Mouse (Mus musculus): ENCODE data around the gene Slc31a1. TPM values are rescaled to one million over a fixed set of nuclear protein-coding genes. Genes with fewer than 3 reads are reported as not detected.

The Slc31a1 gene
- 34.6 and 35.0 TPM in 2 replicates for polyA plus RNA-seq (2015; fragmentation: Nextera tagmentation; extraction: Ambion mirVana)

GRCm38 (mm10) chr4:62360088-62360804 is at the start of gene Slc31a1, which contains the start of gene Fkbp15:
Gene Slc31a1 (plus strand): TSS chr4:62360727.
Gene Fkbp15 (minus strand): TSS chr4:62360548.
- H3K9ac ChIP-seq, result peak within 1 kb of the TSS; percentile 85
- peak within 1 kb of the TSS; percentile 84 for H3K27ac ChIP-seq (replicated peaks)
- peak within 1 kb of the TSS; percentile 87 for H3K4me2 ChIP-seq
- H3K27me3 ChIP-seq, result no peaks in the 10 kb centered on the region
- WGBS, result under 1% methylated on average over 48 of the region's 51 CpGs
- H3K36me3 ChIP-seq, result no peaks in the 10 kb centered on the region
- H3K4me3 ChIP-seq, result peak within 1 kb of the TSS; percentile 79
- peaks cover 30% of the 10 kb centered on the region for H3K4me1 ChIP-seq (replicated peaks)
- peak; percentile 100 for ATAC-seq (ENCODE audit: low read depth)
- no peaks in the 10 kb centered on the region for H3K9me3 ChIP-seq

- no peak for ATAC-seq (ENCODE audit: low read depth)
- no peaks in the 10 kb centered on the region for H3K4me1 ChIP-seq (replicated peaks)
- no peak overlapping the region for H3K9ac ChIP-seq
- H3K4me3 ChIP-seq, result no peak overlapping the region
- H3K4me2 ChIP-seq, result no peak overlapping the region
- H3K36me3 ChIP-seq, result peaks cover 62% of the 10 kb centered on the region
- H3K27ac ChIP-seq (replicated peaks), result no peak overlapping the region
- no peaks in the 10 kb centered on the region for H3K9me3 ChIP-seq
- no peaks in the 10 kb centered on the region for H3K27me3 ChIP-seq
- 95% methylated on average over 2 of the region's 2 CpGs for WGBS
Measured at GRCm38 (mm10) chr4:62312821-62313220, 47.7 kb upstream of the Slc31a1 start.

GRCm38 (mm10) chr4:62313641-62314211 is 46.8 kb upstream of the Slc31a1 start:
- Histone ChIP-seq H3K4me3 (no peak overlapping the region), H3K9me3 (no peaks in the 10 kb centered on the region), H3K4me2 (no peak overlapping the region), H3K4me1 (replicated peaks) (no peaks in the 10 kb centered on the region), H3K27ac (replicated peaks) (no peak overlapping the region), H3K36me3 (peaks cover 62% of the 10 kb centered on the region), H3K27me3 (no peaks in the 10 kb centered on the region), H3K9ac (no peak overlapping the region)
- no peak for ATAC-seq (ENCODE audit: low read depth)
- WGBS, result 90% methylated on average over 9 of the region's 9 CpGs

- WGBS, result 76% methylated on average over 3 of the region's 3 CpGs
- H3K36me3 ChIP-seq, result peaks cover 69% of the 10 kb centered on the region
Measured at GRCm38 (mm10) chr4:62314516-62314915, 46.0 kb upstream of the Slc31a1 start.

DNA sequence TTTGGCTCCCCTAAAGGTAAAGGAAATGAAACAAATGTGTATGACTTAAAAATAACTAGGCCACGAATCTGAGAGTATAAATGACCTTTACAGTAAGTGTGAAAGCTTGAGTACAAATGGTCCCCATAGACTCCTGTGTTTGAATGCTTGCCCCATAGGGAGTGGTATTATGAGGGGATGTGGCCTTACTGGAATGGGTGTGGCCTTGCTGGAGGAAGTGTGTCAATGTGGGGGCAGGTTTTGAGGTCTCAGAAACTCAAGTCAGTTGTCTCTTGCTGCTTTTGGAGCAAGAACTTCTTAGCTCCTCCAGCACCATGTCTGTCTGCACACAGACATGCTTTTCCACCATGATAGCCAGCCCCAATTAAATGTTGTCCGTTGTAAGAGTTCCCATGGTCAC is 44.1 kb upstream of the Slc31a1 start:
- Histone ChIP-seq H3K9me3 (no peaks in the 10 kb centered on the region), H3K4me3 (no peak overlapping the region), H3K4me2 (no peak overlapping the region), H3K27me3 (no peaks in the 10 kb centered on the region), H3K4me1 (replicated peaks) (no peaks in the 10 kb centered on the region), H3K36me3 (peaks cover 82% of the 10 kb centered on the region), H3K27ac (replicated peaks) (no peak overlapping the region), H3K9ac (no peak overlapping the region)
- WGBS, result 78% methylated on average over 2 of the region's 2 CpGs
- no peak for ATAC-seq (ENCODE audit: low read depth)

More at GRCm38 (mm10) chr4:62314516-62314915, 46.0 kb upstream of the Slc31a1 start:
- Histone ChIP-seq H3K4me2 (no peak overlapping the region), H3K9ac (no peak overlapping the region), H3K4me1 (replicated peaks) (no peaks in the 10 kb centered on the region), H3K27ac (replicated peaks) (no peak overlapping the region), H3K4me3 (no peak overlapping the region), H3K27me3 (no peaks in the 10 kb centered on the region), H3K9me3 (no peaks in the 10 kb centered on the region)
- no peak for ATAC-seq (ENCODE audit: low read depth)

GRCm38 (mm10) chr4:62318294-62318693 is 42.2 kb upstream of the Slc31a1 start:
- no peak overlapping the region for H3K4me2 ChIP-seq
- no peaks in the 10 kb centered on the region for H3K4me1 ChIP-seq (replicated peaks)
- 63% methylated on average over 1 of the region's 1 CpGs for WGBS
- no peaks in the 10 kb centered on the region for H3K9me3 ChIP-seq
- H3K36me3 ChIP-seq, result peaks cover 83% of the 10 kb centered on the region
- no peak overlapping the region for H3K4me3 ChIP-seq
- no peaks in the 10 kb centered on the region for H3K27me3 ChIP-seq
- no peak overlapping the region for H3K9ac ChIP-seq
- ATAC-seq (ENCODE audit: low read depth), result no peak
- H3K27ac ChIP-seq (replicated peaks), result no peak overlapping the region

GRCm38 (mm10) chr4:62322684-62323083 is 37.8 kb upstream of the Slc31a1 start:
- H3K27me3 ChIP-seq, result no peaks in the 10 kb centered on the region
- no peak overlapping the region for H3K4me3 ChIP-seq
- ATAC-seq (ENCODE audit: low read depth), result no peak
- no peak overlapping the region for H3K9ac ChIP-seq
- no peaks in the 10 kb centered on the region for H3K4me1 ChIP-seq (replicated peaks)
- no peak overlapping the region for H3K4me2 ChIP-seq
- no peak overlapping the region for H3K27ac ChIP-seq (replicated peaks)
- 93% methylated on average over 3 of the region's 3 CpGs for WGBS
- H3K9me3 ChIP-seq, result no peaks in the 10 kb centered on the region
- peaks cover 95% of the 10 kb centered on the region for H3K36me3 ChIP-seq

DNA sequence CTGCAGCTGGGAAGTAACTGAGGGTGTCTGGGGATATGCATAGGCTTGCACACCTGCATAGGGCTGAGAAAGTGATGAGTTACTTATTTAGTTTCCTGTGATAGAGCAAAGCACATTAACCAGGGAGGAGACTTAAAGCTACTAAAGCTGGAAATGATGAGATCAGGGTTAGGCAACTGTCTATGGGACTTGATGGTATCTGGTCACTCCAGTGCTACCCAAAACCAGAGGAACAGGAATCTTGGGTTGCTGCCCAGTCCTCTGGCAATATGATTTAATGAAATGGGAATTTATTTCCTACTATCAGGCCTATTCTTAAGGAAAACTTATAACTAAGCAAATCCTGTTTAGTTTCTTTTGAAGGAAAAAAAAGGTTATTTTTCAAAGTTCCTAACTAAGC is 34.4 kb upstream of the Slc31a1 start:
- Histone ChIP-seq H3K4me3 (no peak overlapping the region), H3K9ac (no peak overlapping the region), H3K27ac (replicated peaks) (no peak overlapping the region), H3K4me2 (no peak overlapping the region), H3K27me3 (no peaks in the 10 kb centered on the region), H3K36me3 (peaks cover 86% of the 10 kb centered on the region), H3K9me3 (no peaks in the 10 kb centered on the region), H3K4me1 (replicated peaks) (no peaks in the 10 kb centered on the region)
- no peak for ATAC-seq (ENCODE audit: low read depth)

- no peak overlapping the region for H3K27ac ChIP-seq (replicated peaks)
- H3K27me3 ChIP-seq, result no peaks in the 10 kb centered on the region
- ATAC-seq (ENCODE audit: low read depth), result no peak
- peaks cover 80% of the 10 kb centered on the region for H3K36me3 ChIP-seq
- H3K4me2 ChIP-seq, result no peak overlapping the region
- no peak overlapping the region for H3K4me3 ChIP-seq
- WGBS, result 89% methylated on average over 6 of the region's 6 CpGs
- H3K4me1 ChIP-seq (replicated peaks), result no peaks in the 10 kb centered on the region
- no peaks in the 10 kb centered on the region for H3K9me3 ChIP-seq
- H3K9ac ChIP-seq, result no peak overlapping the region
Measured at GRCm38 (mm10) chr4:62328941-62329660, 31.4 kb upstream of the Slc31a1 start.

DNA sequence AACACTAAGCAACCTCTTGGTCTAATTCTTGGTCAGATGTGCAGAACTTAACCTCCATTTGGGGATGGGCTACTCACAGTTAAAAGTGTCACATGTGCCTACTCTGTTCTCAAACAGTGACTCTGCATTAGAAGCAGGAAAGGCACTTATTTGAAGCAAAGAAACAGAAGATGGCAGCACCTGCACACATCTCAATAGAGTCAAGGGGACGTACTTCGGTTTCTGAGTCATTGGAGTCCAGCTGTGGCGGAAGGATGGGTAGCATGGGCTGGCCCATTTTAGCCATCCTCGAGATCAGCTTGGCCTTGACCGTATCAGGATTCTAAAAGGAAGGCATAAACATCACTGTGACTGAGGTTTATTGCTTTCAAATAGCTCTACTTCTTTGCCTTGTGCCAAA is 28.6 kb upstream of the Slc31a1 start:
- no peak overlapping the region for H3K4me3 ChIP-seq
- H3K4me1 ChIP-seq (replicated peaks), result no peaks in the 10 kb centered on the region
- H3K4me2 ChIP-seq, result no peak overlapping the region
- ATAC-seq (ENCODE audit: low read depth), result no peak
- H3K27me3 ChIP-seq, result no peaks in the 10 kb centered on the region
- H3K27ac ChIP-seq (replicated peaks), result no peak overlapping the region
- peaks cover 77% of the 10 kb centered on the region for H3K36me3 ChIP-seq
- 73% methylated on average over 5 of the region's 5 CpGs for WGBS
- no peak overlapping the region for H3K9ac ChIP-seq
- H3K9me3 ChIP-seq, result no peaks in the 10 kb centered on the region

DNA sequence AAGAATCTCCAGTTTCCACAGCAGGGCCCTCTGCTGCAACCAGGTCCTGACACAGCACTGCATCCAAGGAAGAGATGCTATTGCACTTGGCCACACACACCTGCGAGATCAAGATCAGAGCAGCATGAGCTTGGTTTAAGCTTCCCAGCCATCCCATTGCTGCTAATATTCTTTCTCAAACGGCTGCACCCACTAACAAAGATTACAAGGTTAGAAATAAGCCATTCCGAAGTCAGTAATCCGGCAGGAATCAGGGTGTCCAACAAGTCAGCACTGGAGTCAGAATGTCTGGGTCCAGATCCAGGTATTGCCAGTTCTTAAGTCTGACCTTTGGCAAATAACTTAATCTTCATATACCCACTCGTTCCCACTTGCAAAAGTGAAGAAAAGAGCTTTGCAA is 22.0 kb upstream of the Slc31a1 start:
- no peak overlapping the region for H3K9ac ChIP-seq
- H3K4me2 ChIP-seq, result no peak overlapping the region
- peaks cover 71% of the 10 kb centered on the region for H3K36me3 ChIP-seq
- no peaks in the 10 kb centered on the region for H3K9me3 ChIP-seq
- no peaks in the 10 kb centered on the region for H3K4me1 ChIP-seq (replicated peaks)
- 90% methylated on average over 5 of the region's 5 CpGs for WGBS
- ATAC-seq (ENCODE audit: low read depth), result no peak
- H3K4me3 ChIP-seq, result no peak overlapping the region
- H3K27ac ChIP-seq (replicated peaks), result no peak overlapping the region
- no peaks in the 10 kb centered on the region for H3K27me3 ChIP-seq

GRCm38 (mm10) chr4:62344000-62344399 is 16.5 kb upstream of the Slc31a1 start:
- WGBS, result 90% methylated on average over 1 of the region's 1 CpGs
- Histone ChIP-seq H3K4me2 (no peak overlapping the region), H3K4me3 (no peak overlapping the region), H3K9ac (no peak overlapping the region), H3K9me3 (0 out of 2 replicates have a peak, but pooled peaks cover 3% of the 10 kb centered on the region), H3K4me1 (replicated peaks) (no peaks in the 10 kb centered on the region), H3K27me3 (no peaks in the 10 kb centered on the region), H3K36me3 (peaks cover 59% of the 10 kb centered on the region), H3K27ac (replicated peaks) (no peak overlapping the region)
- ATAC-seq (ENCODE audit: low read depth), result no peak

All from neural tube, embryonic 13.5 days (tissue).